Mouse (Mus musculus) CD8-positive naive resting alpha-beta T cell, adult 2 months (primary cell): ENCODE measurements around the gene Fam208b.
A peak's percentile ranks its signal among the peaks of the same experiment; 100 is the strongest.

Experiments used
- DNase-seq, 2 experiments: peaks; one replicate each; pipeline ENCODE4 v3.0.0; 2022; ENCODE audit warnings: low read depth in 2 of 2, low spot score in 2 of 2

The Fam208b gene

GRCm38 (mm10) chr13:3610795-3611438 is at the start of gene Fam208b:
Fam208b (minus strand) TSS chr13:3611108.
- DNase-seq, result peak; percentile 96 to 97

GRCm38 (mm10) chr13:3659163-3660160 is 48.6 kb upstream of the Fam208b start:
- no peak for DNase-seq

- no peak for DNase-seq
Measured at GRCm38 (mm10) chr13:3654432-3654831, 43.5 kb upstream of the Fam208b start.

GRCm38 (mm10) chr13:3650569-3650968 is 39.7 kb upstream of the Fam208b start:
- no peak for DNase-seq

- no peak for DNase-seq
Measured at GRCm38 (mm10) chr13:3646566-3646965, 35.7 kb upstream of the Fam208b start.

GRCm38 (mm10) chr13:3645919-3646318 is 35.0 kb upstream of the Fam208b start:
- DNase-seq, result no peak

- DNase-seq, result no peak
Measured at GRCm38 (mm10) chr13:3644871-3645270, 34.0 kb upstream of the Fam208b start.

- no peak for DNase-seq
Measured at GRCm38 (mm10) chr13:3642538-3642937, 31.6 kb upstream of the Fam208b start.

- peak; percentile 15 to 32 for DNase-seq
Measured at GRCm38 (mm10) chr13:3642049-3642448, 31.1 kb upstream of the Fam208b start.

GRCm38 (mm10) chr13:3636797-3637196 is 25.9 kb upstream of the Fam208b start:
- DNase-seq, result peak; percentile 40 to 59

- DNase-seq, result no peak
Measured at GRCm38 (mm10) chr13:3635076-3635475, 24.2 kb upstream of the Fam208b start.

GRCm38 (mm10) chr13:3633895-3634811 is 23.2 kb upstream of the Fam208b start, which contains the start of gene Asb13:
Asb13 (plus strand) TSS chr13:3634032.
- DNase-seq, result peak; percentile 77 to 82

GRCm38 (mm10) chr13:3633131-3633530 is 22.2 kb upstream of the Fam208b start:
- no peak for DNase-seq

GRCm38 (mm10) chr13:3632551-3632950 is 21.6 kb upstream of the Fam208b start:
- DNase-seq, result no peak

GRCm38 (mm10) chr13:3628102-3628501 is 17.2 kb upstream of the Fam208b start:
- no peak for DNase-seq

- DNase-seq, result no peak
Measured at GRCm38 (mm10) chr13:3627139-3627538, 16.2 kb upstream of the Fam208b start.

GRCm38 (mm10) chr13:3610118-3610794 is 652 bp downstream of the Fam208b start:
- DNase-seq, result peak; percentile 53 to 55

GRCm38 (mm10) chr13:3609780-3610117 is 1.2 kb downstream of the Fam208b start:
- no peak for DNase-seq

GRCm38 (mm10) chr13:3596232-3596631 is 14.7 kb downstream of the Fam208b start:
- DNase-seq, result no peak

GRCm38 (mm10) chr13:3594311-3594710 is 16.6 kb downstream of the Fam208b start:
- DNase-seq, result no peak
